Mouse (Mus musculus) stomach, embryonic 16.5 days (tissue): Measurements from ENCODE around the gene Camp. TPM values are rescaled to one million over a fixed set of nuclear protein-coding genes. Genes with fewer than 3 reads are reported as not detected.
A peak's percentile ranks its signal among the peaks of the same experiment; 100 is the strongest.

Experiments
- ATAC-seq: fragments of 200-750 bp; cut with Nextera tagmentation; 2 replicates; pipeline ENCODE4 v1.8.0; 2017; ENCODE audit warnings: moderate number of reproducible peaks, moderate TSS enrichment; ENCODE audit not compliant: insufficient read depth, low FRiP score
- H3K27ac ChIP-seq: fragments of 300-500 bp; sonication (generic); 2 replicates; pipeline ENCODE4 v1.5.1; 2014; ENCODE audit warnings: low read length
- H3K27me3 ChIP-seq: fragments of 300-500 bp; sonication (generic); 2 replicates; pipeline ENCODE4 v1.6.1; 2014; ENCODE audit warnings: low read length, control low read depth, mixed read lengths; ENCODE audit not compliant: control insufficient read depth, insufficient read depth
- H3K36me3 ChIP-seq: fragments of 300-500 bp; sonication (generic); 2 replicates; pipeline ENCODE4 v1.6.1; 2014; ENCODE audit warnings: low read length; ENCODE audit not compliant: control insufficient read depth, insufficient read depth
- H3K4me1 ChIP-seq: fragments of 300-500 bp; sonication (generic); 2 replicates; pipeline ENCODE4 v1.6.1; 2014; ENCODE audit warnings: low read length, control low read depth, mixed read lengths; ENCODE audit not compliant: control insufficient read depth, insufficient read depth
- H3K4me2 ChIP-seq: fragments of 300-500 bp; sonication (generic); 2 replicates; pipeline ENCODE4 v1.6.1; 2014; ENCODE audit warnings: low read depth, low read length, mixed read lengths
- H3K4me3 ChIP-seq: fragments of 300-500 bp; sonication (generic); replicated peaks from 2 replicates; pipeline ENCODE4 v1.5.1; 2014; ENCODE audit warnings: mild to moderate bottlenecking, low read length
- H3K9ac ChIP-seq: fragments of 300-500 bp; sonication (generic); 2 replicates; pipeline ENCODE4 v1.6.1; 2014; ENCODE audit warnings: low read length
- H3K9me3 ChIP-seq: fragments of 300-500 bp; sonication (generic); replicated peaks from 2 replicates; pipeline ENCODE4 v1.6.1; 2016; ENCODE audit warnings: low read length, control low read depth; ENCODE audit not compliant: control insufficient read depth
- WGBS: fragments of 180-500 bp; shearing (Covaris S2); extraction: QIAGEN DNeasy Blood & Tissue Kit; methylation state at CpG from one replicate; pipeline ENCODE4 v1.1.7; 2014; 5-methylcytosine and 5-hydroxymethylcytosine counted together
- polyA plus RNA-seq: library from polyadenylated mRNA; unstranded; fragments of >200 nt; fragmentation: Nextera tagmentation; extraction: Ambion mirVana; gene quantifications from 2 replicates; pipeline ENCODE4 v1.2.1, GENCODE M21; 2015

Gene Camp
- polyA plus RNA-seq, 1 experiment from 2014 or later: 22.6 TPM

GRCm38 (mm10) chr9:109863085-109863484 lies 13.7 kb upstream of the Camp start:
- no peak overlapping the region for H3K9ac ChIP-seq
- no peak overlapping the region for H3K4me3 ChIP-seq
- H3K9me3 ChIP-seq: no peaks in the 10 kb centered on the region
- ATAC-seq: no peak
- 40% methylated on average over 3 of the region's 3 CpGs for WGBS
- H3K36me3 ChIP-seq: no peaks in the 10 kb centered on the region
- no peaks in the 10 kb centered on the region for H3K4me1 ChIP-seq
- H3K27me3 ChIP-seq: no peaks in the 10 kb centered on the region
- no peak overlapping the region for H3K27ac ChIP-seq
- H3K4me2 ChIP-seq: peak overlapping the region; percentile 25; the same call in 1 of the 2 replicates

- no peak overlapping the region for H3K9ac ChIP-seq
- peak; percentile 50; the same call in 1 of the 2 replicates for ATAC-seq
- H3K27ac ChIP-seq: no peak overlapping the region
- peak overlapping the region; percentile 25 for H3K4me2 ChIP-seq
- H3K27me3 ChIP-seq: no peaks in the 10 kb centered on the region
- no peak overlapping the region for H3K4me3 ChIP-seq
- H3K36me3 ChIP-seq: no peaks in the 10 kb centered on the region
- no peaks in the 10 kb centered on the region for H3K4me1 ChIP-seq
- H3K9me3 ChIP-seq: no peaks in the 10 kb centered on the region
- 13% methylated on average over 20 of the region's 20 CpGs for WGBS
Measured at GRCm38 (mm10) chr9:109862397-109863044, 13.1 kb upstream of the Camp start.

GRCm38 (mm10) chr9:109855947-109856346 lies 6.5 kb upstream of the Camp start:
- WGBS: 63% methylated on average over 6 of the region's 6 CpGs
- Histone ChIP-seq H3K27me3 (no peaks in the 10 kb centered on the region), H3K4me2 (no peak overlapping the region), H3K27ac (no peak overlapping the region), H3K9ac (no peak overlapping the region), H3K4me1 (no peaks in the 10 kb centered on the region), H3K4me3 (no peak overlapping the region), H3K36me3 (no peaks in the 10 kb centered on the region), H3K9me3 (no peaks in the 10 kb centered on the region)
- ATAC-seq: no peak

GRCm38 (mm10) chr9:109854341-109854740 lies 4.9 kb upstream of the Camp start:
- no peaks in the 10 kb centered on the region for H3K9me3 ChIP-seq
- WGBS: 85% methylated on average over 2 of the region's 2 CpGs
- no peak overlapping the region for H3K9ac ChIP-seq
- no peaks in the 10 kb centered on the region for H3K27me3 ChIP-seq
- peaks cover 1% of the 10 kb centered on the region; the same call in 1 of the 2 replicates for H3K4me1 ChIP-seq
- H3K36me3 ChIP-seq: no peaks in the 10 kb centered on the region
- H3K27ac ChIP-seq: no peak overlapping the region
- H3K4me3 ChIP-seq: no peak overlapping the region
- no peak for ATAC-seq
- no peak overlapping the region for H3K4me2 ChIP-seq

- no peak for ATAC-seq
- no peaks in the 10 kb centered on the region for H3K27me3 ChIP-seq
- H3K4me1 ChIP-seq: peaks cover 4% of the 10 kb centered on the region; the same call in 1 of the 2 replicates
- no peaks in the 10 kb centered on the region for H3K36me3 ChIP-seq
- no peak overlapping the region for H3K4me2 ChIP-seq
- WGBS: 85% methylated on average over 5 of the region's 5 CpGs
- no peaks in the 10 kb centered on the region for H3K9me3 ChIP-seq
- no peak overlapping the region for H3K4me3 ChIP-seq
- H3K27ac ChIP-seq: no peak overlapping the region
- no peak overlapping the region for H3K9ac ChIP-seq
Measured at GRCm38 (mm10) chr9:109850099-109850498, 682 bp upstream of the Camp start.

GRCm38 (mm10) chr9:109833088-109833412 lies 16.4 kb downstream of the Camp start:
- 9% methylated on average over 6 of the region's 6 CpGs for WGBS
- Histone ChIP-seq H3K27ac (peak overlapping the region; percentile 77; the same call in 1 of the 2 replicates), H3K36me3 (no peaks in the 10 kb centered on the region; the same call in 1 of the 2 replicates)

GRCm38 (mm10) chr9:109832391-109833087 lies 16.9 kb downstream of the Camp start, which contains the start of gene Nme6:
Gene Nme6, plus strand, starts transcription at chr9:109832749.
- ATAC-seq: peak; percentile 95

More at GRCm38 (mm10) chr9:109833088-109833412, 16.4 kb downstream of the Camp start:
- ATAC-seq: peak; percentile 49
- Histone ChIP-seq H3K4me2 (peak overlapping the region; percentile 93), H3K4me3 (peak overlapping the region; percentile 74), H3K9ac (peak overlapping the region; percentile 83), H3K9me3 (no peaks in the 10 kb centered on the region), H3K4me1 (peaks cover 8% of the 10 kb centered on the region; the same call in 1 of the 2 replicates), H3K27me3 (no peaks in the 10 kb centered on the region)

GRCm38 (mm10) chr9:109826181-109826580 lies 23.2 kb downstream of the Camp start:
- no peak overlapping the region for H3K4me3 ChIP-seq
- no peak for ATAC-seq
- 70% methylated on average over 5 of the region's 5 CpGs for WGBS
- H3K9ac ChIP-seq: no peak overlapping the region
- H3K4me1 ChIP-seq: no peaks in the 10 kb centered on the region
- no peak overlapping the region for H3K27ac ChIP-seq
- no peak overlapping the region for H3K4me2 ChIP-seq
- no peaks in the 10 kb centered on the region for H3K9me3 ChIP-seq
- no peaks in the 10 kb centered on the region; the same call in 1 of the 2 replicates for H3K36me3 ChIP-seq
- H3K27me3 ChIP-seq: no peaks in the 10 kb centered on the region

More at GRCm38 (mm10) chr9:109832391-109833087, 16.9 kb downstream of the Camp start, which contains the start of gene Nme6:
- peak within 1 kb of the TSS; percentile 77 for H3K27ac ChIP-seq
- H3K4me2 ChIP-seq: peak within 1 kb of the TSS; percentile 93
- H3K36me3 ChIP-seq: no peaks in the 10 kb centered on the region; the same call in 1 of the 2 replicates
- peak within 1 kb of the TSS; percentile 83 for H3K9ac ChIP-seq
- WGBS: under 1% methylated on average over 32 of the region's 32 CpGs
- H3K27me3 ChIP-seq: no peaks in the 10 kb centered on the region
- peaks cover 8% of the 10 kb centered on the region; the same call in 1 of the 2 replicates for H3K4me1 ChIP-seq
- H3K4me3 ChIP-seq: peak within 1 kb of the TSS; percentile 74
- H3K9me3 ChIP-seq: no peaks in the 10 kb centered on the region

- Histone ChIP-seq H3K27me3 (no peaks in the 10 kb centered on the region), H3K9ac (no peak overlapping the region), H3K36me3 (no peaks in the 10 kb centered on the region), H3K27ac (no peak overlapping the region), H3K4me2 (no peak overlapping the region), H3K4me3 (no peak overlapping the region), H3K4me1 (no peaks in the 10 kb centered on the region), H3K9me3 (no peaks in the 10 kb centered on the region)
- no peak for ATAC-seq
- WGBS: 67% methylated on average over 4 of the region's 4 CpGs
Measured at GRCm38 (mm10) chr9:109825739-109826138, 23.7 kb downstream of the Camp start.
